Mouse (Mus musculus): ENCODE measurements around the gene Cyp1a2.

- TF ChIP-seq MYOD1 (IDR thresholded peaks at IDR 0.05; ENCODE audit: control insufficient read depth in 1 of 3, insufficient read length in 2 of 3, low read depth in 2 of 3) (no peak), USF1 (IDR thresholded peaks at IDR 0.05; ENCODE audit: low read depth) (no peak), E2F4 (IDR thresholded peaks at IDR 0.05; ENCODE audit: insufficient read depth) (no peak), POLR2A (IDR thresholded peaks at IDR 0.05; ENCODE audit: insufficient read length, low read depth) (no peak), TCF12 (IDR thresholded peaks at IDR 0.05; ENCODE audit: insufficient read depth, poor library complexity, severe bottlenecking) (no peak), MAX (IDR thresholded peaks at IDR 0.05; ENCODE audit: low read depth) (no peak), TCF3 (IDR thresholded peaks at IDR 0.05; ENCODE audit: insufficient read length, low read depth) (no peak), CEBPB (IDR thresholded peaks at IDR 0.05; ENCODE audit: insufficient read depth, poor library complexity, severe bottlenecking) (no peak)
Measured at GRCm38 (mm10) chr9:57643169-57643855, 40.2 kb downstream of the Cyp1a2 start.
